Mouse (Mus musculus) CH12.LX (cell line): ENCODE data around the gene Tescl. TPM values are rescaled to one million over a fixed set of nuclear protein-coding genes. Genes with fewer than 3 reads are reported as not detected.

Experiments
- DNase-seq: peaks from one replicate; pipeline ENCODE4 v3.0.0-alpha.2; 2013; ENCODE audit errors: extremely low read depth
- H3K27ac ChIP-seq: 2 replicates; pipeline ENCODE4 v1.5.1; 2012; ENCODE audit warnings: low read depth, mild to moderate bottlenecking, control low read depth, moderate library complexity; ENCODE audit not compliant: insufficient read depth
- H3K27me3 ChIP-seq: replicated peaks from 2 replicates; pipeline ENCODE3; 2012; ENCODE audit warnings: inconsistent platforms
- H3K36me3 ChIP-seq, 2 experiments: replicated peaks in 1 of 2; 2 replicates each; pipeline versions ENCODE3 to v1.6.1; 2012; ENCODE audit warnings: inconsistent platforms in 1 of 2, low read length in 1 of 2, mild to moderate bottlenecking in 1 of 2, mixed read lengths in 1 of 2, moderate library complexity in 1 of 2; ENCODE audit not compliant: control insufficient read depth in 1 of 2, insufficient read depth in 1 of 2
- H3K4me1 ChIP-seq, 2 experiments: 2 replicates each; pipeline ENCODE4 v1.6.1; 2012; ENCODE audit warnings: inconsistent platforms in 1 of 2, moderate library complexity in 1 of 2; ENCODE audit not compliant: insufficient read depth in 2 of 2, control insufficient read depth in 1 of 2
- H3K4me2 ChIP-seq: 2 replicates; pipeline ENCODE4 v1.6.1; 2012; ENCODE audit warnings: low read depth, mild to moderate bottlenecking, control low read depth; ENCODE audit not compliant: poor library complexity, insufficient read depth, severe bottlenecking
- H3K4me3 ChIP-seq, 3 experiments: fragments of 150-350 bp in 1 of 3; sonication (generic) in 1 of 3; replicated peaks in 1 of 3; 2 replicates each; pipeline versions ENCODE3 to v1.5.1; 2011 to 2012; ENCODE audit warnings: low read depth in 2 of 3, low read length in 2 of 3, mild to moderate bottlenecking in 2 of 3, moderate library complexity in 2 of 3, control low read depth in 1 of 3, improper control_type of control experiment in 1 of 3, inconsistent platforms in 1 of 3, mixed read lengths in 1 of 3; ENCODE audit not compliant: poor library complexity in 1 of 3
- H3K79me2 ChIP-seq: replicated peaks from 2 replicates; pipeline ENCODE4 v1.6.1; 2012; ENCODE audit warnings: mild to moderate bottlenecking, moderate library complexity; ENCODE audit not compliant: control insufficient read depth, poor library complexity, insufficient read depth, severe bottlenecking; ENCODE audit errors: extremely low read depth
- H3K9ac ChIP-seq: 2 replicates; pipeline ENCODE4 v1.6.1; 2012; ENCODE audit warnings: low read depth, mild to moderate bottlenecking, control low read depth, moderate library complexity; ENCODE audit not compliant: insufficient read depth
- H3K9me3 ChIP-seq: replicated peaks from 2 replicates; pipeline ENCODE3; 2012; ENCODE audit warnings: low read length, inconsistent platforms, mixed read lengths
- CHD2 ChIP-seq: IDR thresholded peaks from 2 replicates; pipeline ENCODE4 v1.6.1; 2011; ENCODE audit warnings: low read length, improper control_type of control experiment
- E2F4 ChIP-seq: IDR thresholded peaks from 2 replicates; pipeline ENCODE4 v1.6.1; 2011; ENCODE audit warnings: low read depth, low read length, improper control_type of control experiment; ENCODE audit not compliant: insufficient replicate concordance
- ELF1 ChIP-seq: IDR thresholded peaks from 2 replicates; pipeline ENCODE4 v1.6.1; 2014; ENCODE audit warnings: low read depth, mild to moderate bottlenecking, inconsistent platforms, low read length, improper control_type of control experiment
- EP300 ChIP-seq: IDR thresholded peaks from 2 replicates; pipeline ENCODE4 v1.6.1; 2011; ENCODE audit warnings: low read length, improper control_type of control experiment
- ETS1 ChIP-seq: conservative IDR thresholded peaks from 2 replicates; pipeline ENCODE4 v1.6.1; 2012; ENCODE audit warnings: low read depth, mild to moderate bottlenecking, inconsistent platforms, low read length, improper control_type of control experiment, moderate library complexity
- IRF4 ChIP-seq: IDR thresholded peaks from 2 replicates; pipeline ENCODE4 v1.6.1; 2014; ENCODE audit warnings: low read depth, mild to moderate bottlenecking, inconsistent platforms, low read length, improper control_type of control experiment
- JUND ChIP-seq: conservative IDR thresholded peaks from 2 replicates; pipeline ENCODE4 v1.6.1; 2011; ENCODE audit warnings: low read depth, low read length, improper control_type of control experiment
- KAT2A ChIP-seq: IDR thresholded peaks from 2 replicates; pipeline ENCODE4 v1.6.1; 2012; ENCODE audit warnings: low read length, improper control_type of control experiment, inconsistent platforms; ENCODE audit not compliant: insufficient replicate concordance
- MAFK ChIP-seq: IDR thresholded peaks from 2 replicates; pipeline ENCODE4 v1.6.1; 2011; ENCODE audit warnings: low read length, improper control_type of control experiment; ENCODE audit not compliant: insufficient replicate concordance
- MAX ChIP-seq: IDR thresholded peaks from 2 replicates; pipeline ENCODE4 v1.6.1; 2011; ENCODE audit warnings: low read length, improper control_type of control experiment
- MAZ ChIP-seq: IDR thresholded peaks from 2 replicates; pipeline ENCODE4 v1.6.1; 2012; ENCODE audit warnings: low read depth, mild to moderate bottlenecking, inconsistent platforms, low read length, improper control_type of control experiment, moderate library complexity
- NELFE ChIP-seq: IDR thresholded peaks from 2 replicates; pipeline ENCODE4 v1.6.1; 2011; ENCODE audit warnings: low read depth, low read length, improper control_type of control experiment
- NRF1 ChIP-seq: IDR thresholded peaks from 2 replicates; pipeline ENCODE4 v1.6.1; 2014; ENCODE audit warnings: low read depth, mild to moderate bottlenecking, inconsistent platforms, low read length, improper control_type of control experiment, moderate library complexity
- PAX5 ChIP-seq: IDR thresholded peaks from 2 replicates; pipeline ENCODE4 v1.6.1; 2012; ENCODE audit warnings: low read length, inconsistent platforms, mixed read lengths
- POLR2A ChIP-seq: IDR thresholded peaks from 2 replicates; pipeline ENCODE4 v1.6.1; 2011; ENCODE audit warnings: low read depth, mild to moderate bottlenecking, improper control_type of control experiment, low read length
- TBP ChIP-seq: conservative IDR thresholded peaks from 2 replicates; pipeline ENCODE4 v1.6.1; 2011; ENCODE audit warnings: low read depth, low read length, improper control_type of control experiment
- TCF12 ChIP-seq: IDR thresholded peaks from 2 replicates; pipeline ENCODE4 v1.6.1; 2014; ENCODE audit warnings: low read depth, mild to moderate bottlenecking, inconsistent platforms, low read length, improper control_type of control experiment
- ZC3H11A ChIP-seq: IDR thresholded peaks from 2 replicates; pipeline ENCODE4 v1.6.1; 2012; ENCODE audit warnings: low read depth, mild to moderate bottlenecking, inconsistent platforms, low read length, improper control_type of control experiment
- ZKSCAN1 ChIP-seq: IDR thresholded peaks from 2 replicates; pipeline ENCODE4 v1.6.1; 2012; ENCODE audit warnings: low read depth, inconsistent platforms, low read length, improper control_type of control experiment, borderline replicate concordance
- ZMIZ1 ChIP-seq: IDR thresholded peaks from 2 replicates; pipeline ENCODE4 v1.6.1; 2012; ENCODE audit warnings: low read depth, mild to moderate bottlenecking, inconsistent platforms, low read length, improper control_type of control experiment
- dilution Hi-C: fragments of 300-500 bp; cut with MboI; formaldehyde crosslinking; loops from 2 replicates; pipeline ENCODE4 v1.14.3; 2020; ENCODE audit warnings: low sequenced_read_pairs; ENCODE audit not compliant: extremely low pct_unique_long_range_greater_than_20kb, extremely low pct_ligation_motif_present
- in situ Hi-C: fragments of 300-500 bp; cut with MboI; formaldehyde crosslinking; loops from 3 replicates; pipeline ENCODE4 v1.14.3; 2019; ENCODE audit warnings: low sequenced_read_pairs, low pct_ligation_motif_present, low pct_unique_long_range_greater_than_20kb, mixed read lengths
- polyA plus RNA-seq: library from polyadenylated mRNA; unstranded; fragments of >175 nt; gene quantifications from 2 replicates; pipeline ENCODE4 v1.2.1, GENCODE M21; 2012; ENCODE audit warnings: low read depth; ENCODE audit not compliant: insufficient read length
- total RNA-seq, 2 experiments: library from RNA; depleted of rRNA; stranded (reverse); fragments of 300-350 nt in 1 of 2; fragments of >200 nt in 1 of 2; gene quantifications; 2 replicates each; pipeline ENCODE4 v1.2.3; 2012 to 2014

The Tescl gene
- total and polyA plus RNA-seq, 3 experiments = not detected

DNA sequence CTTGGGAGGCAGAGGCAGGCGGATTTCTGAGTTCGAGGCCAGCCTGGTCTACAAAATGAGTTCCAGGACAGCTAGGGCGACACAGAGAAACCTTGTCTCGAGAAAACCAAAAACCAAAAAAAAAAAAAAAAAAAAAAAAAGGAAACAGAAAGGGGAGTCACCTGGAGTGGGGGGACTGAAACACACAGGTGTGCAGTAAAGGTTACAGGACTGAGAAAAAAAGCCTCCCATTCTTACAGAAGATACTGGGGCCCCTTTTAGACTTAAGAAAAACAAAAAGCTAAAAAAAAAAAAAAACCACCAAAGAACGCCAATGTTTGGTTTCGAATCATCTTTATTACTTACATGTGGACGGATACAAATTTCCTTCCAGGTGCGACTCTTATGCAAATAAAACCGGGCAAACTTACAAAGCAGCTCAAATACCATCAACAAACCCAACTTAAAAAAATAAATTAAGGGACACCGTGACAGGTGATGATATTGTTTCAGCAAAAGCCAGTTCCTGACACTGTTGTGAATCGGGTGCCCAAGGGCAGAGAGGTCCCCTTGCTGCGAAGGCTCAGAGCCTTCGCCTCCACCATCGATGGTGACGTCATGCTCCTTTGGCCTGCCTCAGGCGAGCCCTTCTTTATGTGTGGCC is 49.1 kb upstream of the Tescl start (continued):
- TF ChIP-seq TCF12 (peak; percentile 51; the same call in 1 of the 2 replicates), IRF4 (peak; percentile 15; the same call in 1 of the 2 replicates), KAT2A (no peak), NRF1 (no peak), PAX5 (no peak), MAZ (no peak), ZKSCAN1 (no peak), CHD2 (no peak), TBP (no peak), ELF1 (no peak)
- TF ChIP-seq, all 38 proteins: peak for 6

- Histone ChIP-seq H3K36me3 (peaks cover 0 to 28% of the 10 kb centered on the region in 2 experiments), H3K27me3 (no peaks in the 10 kb centered on the region), H3K27ac (0 out of 2 replicates have a peak overlapping the region, but pooled peaks have one; percentile 3), H3K79me2 (no peaks in the 10 kb centered on the region), H3K4me3 (no peak overlapping the region), H3K9me3 (no peaks in the 10 kb centered on the region), H3K4me1 (peaks cover 24 to 70% of the 10 kb centered on the region in 2 experiments), H3K9ac (0 out of 2 replicates have a peak overlapping the region, but pooled peaks have one; percentile 1), H3K4me2 (peak overlapping the region; percentile 1; the same call in 1 of the 2 replicates)
- TF ChIP-seq ZC3H11A (no peak), JUND (no peak), E2F4 (no peak), MAX (no peak), KAT2A (no peak), MAFK (no peak), ETS1 (no peak)
- DNase-seq = no peak
- dilution Hi-C loops (no loop called here), in situ Hi-C loops (loop anchor here (25.0 kb wide), 1 partner anchor 418 kb away; the partner anchor contains the start of genes Vmn1r180 and Vmn1r181)
Measured at GRCm38 (mm10) chr7:24380370-24380769, 46.6 kb upstream of the Tescl start.

DNA sequence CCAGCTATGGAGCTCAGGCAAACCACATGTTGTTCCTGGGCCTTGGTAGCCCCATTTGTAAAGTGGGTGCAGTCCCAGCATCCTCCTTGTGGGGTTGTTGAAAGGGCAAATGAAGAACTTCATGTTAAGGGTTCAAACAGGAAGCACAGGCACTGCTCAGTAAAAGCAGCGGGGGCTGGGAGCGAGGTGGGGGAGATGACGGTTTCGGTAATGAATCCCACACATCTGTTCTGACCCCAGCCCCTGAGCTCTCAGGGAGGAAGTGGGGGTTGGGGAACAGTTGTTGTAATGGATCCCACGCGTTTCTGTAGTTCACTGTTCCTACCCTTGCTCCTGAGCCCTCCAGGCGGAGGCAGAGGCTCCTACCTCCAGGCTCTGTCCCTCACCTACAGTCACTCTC is 46.2 kb upstream of the Tescl start:
- 0 out of 2 replicates have a peak overlapping the region, but pooled peaks have one; percentile 3 for H3K27ac ChIP-seq
- no peak overlapping the region for H3K4me3 ChIP-seq
- H3K36me3 ChIP-seq = peaks cover 0 to 28% of the 10 kb centered on the region in 2 experiments
- in situ Hi-C loops (loop anchor here (25.0 kb wide), 1 partner anchor 418 kb away; the partner anchor contains the start of genes Vmn1r180 and Vmn1r181), dilution Hi-C loops (no loop called here)
- H3K4me2 ChIP-seq = peak overlapping the region; percentile 1; the same call in 1 of the 2 replicates
- no peaks in the 10 kb centered on the region for H3K9me3 ChIP-seq
- H3K4me1 ChIP-seq = peaks cover 24 to 70% of the 10 kb centered on the region in 2 experiments
- DNase-seq = peak; percentile 71
- 0 out of 2 replicates have a peak overlapping the region, but pooled peaks have one; percentile 1 for H3K9ac ChIP-seq
- TF ChIP-seq ZMIZ1 = no peak
- TF ChIP-seq ELF1 = peak; percentile 53
- TF ChIP-seq MAZ = 0 out of 2 replicates have a peak, but pooled peaks have one; percentile 18
- peak; percentile 74; the same call in 1 of the 2 replicates for TF ChIP-seq CHD2
- TF ChIP-seq PAX5 = no peak
- peak; percentile 18; the same call in 1 of the 2 replicates for TF ChIP-seq NRF1
- TF ChIP-seq ETS1 = peak; percentile 29; the same call in 1 of the 2 replicates
- peak; percentile 42 for TF ChIP-seq EP300
- 0 out of 2 replicates have a peak, but pooled peaks have one; percentile 15 for TF ChIP-seq POLR2A
- peak; percentile 28; the same call in 1 of the 2 replicates for TF ChIP-seq NELFE
- TF ChIP-seq IRF4 = peak; percentile 54
- H3K79me2 ChIP-seq = no peaks in the 10 kb centered on the region
- H3K27me3 ChIP-seq = no peaks in the 10 kb centered on the region
